Mouse (Mus musculus) neutrophil, adult 65 days (primary cell): Measurements from ENCODE around the gene Cecr2. TPM values are rescaled to one million over a fixed set of nuclear protein-coding genes. Genes with fewer than 3 reads are reported as not detected.

Experiments
- total RNA-seq: library from RNA; stranded (reverse); gene quantifications from 2 replicates; pipeline ENCODE4 v1.2.4, GENCODE M21; 2023

Gene Cecr2
- 2.7 and 9.5 TPM in 2 replicates for total RNA-seq

GRCm38 (mm10) chr6:120665816-120666760, at the start of gene Cecr2:
TSS of gene Cecr2 (plus strand) at chr6:120666369.

GRCm38 (mm10) chr6:120773149-120773628, 107.0 kb downstream of the Cecr2 start, which contains the start of gene Slc25a18:
TSS of gene Slc25a18 (plus strand) at chr6:120773578.

Other genes with a start within 250 kb of the Cecr2 start
- 376 and 459 TPM in 2 replicates for gene Il17ra, start 203.1 kb upstream of the Cecr2 start, total RNA-seq
- gene Tmem121b, start 172.6 kb upstream of the Cecr2 start, total RNA-seq, result 0.13 TPM in 1 of 2 replicates, not detected in the other
- gene Hdhd5, start 135.1 kb upstream of the Cecr2 start, total RNA-seq, result 2.4 and 2.8 TPM in 2 replicates
- gene Slc25a18, start 107.2 kb downstream of the Cecr2 start, total RNA-seq, result 0.82 TPM in 1 of 2 replicates, not detected in the other
- gene Atp6v1e1, start 156.4 kb downstream of the Cecr2 start, total RNA-seq, result 260 and 282 TPM in 2 replicates
- 37.1 and 46.4 TPM in 2 replicates for gene Bcl2l13, start 169.8 kb downstream of the Cecr2 start, total RNA-seq